Mouse (Mus musculus) lung, embryonic 14.5 days (tissue): ENCODE results near the gene Sphk2. TPM values are rescaled to one million over a fixed set of nuclear protein-coding genes. Genes with fewer than 3 reads are reported as not detected.

ENCODE experiments used
- ATAC-seq: fragments of 200-750 bp; cut with Nextera tagmentation; 2 replicates; pipeline ENCODE4 v1.8.0; 2017; ENCODE audit warnings: mild to moderate bottlenecking, moderate TSS enrichment, moderate library complexity; ENCODE audit not compliant: insufficient read depth
- DNase-seq: peaks from one replicate; pipeline ENCODE4 v3.0.0-alpha.2; 2015
- H3K27ac ChIP-seq: fragments of 300-500 bp; sonication (generic); 2 replicates; pipeline ENCODE4 v1.5.1; 2014; ENCODE audit warnings: low read depth, mild to moderate bottlenecking, moderate library complexity
- H3K27me3 ChIP-seq: fragments of 300-500 bp; sonication (generic); 2 replicates; pipeline ENCODE4 v1.6.1; 2014; ENCODE audit warnings: low read length, control low read depth; ENCODE audit not compliant: insufficient read depth
- H3K36me3 ChIP-seq: fragments of 300-500 bp; sonication (generic); 2 replicates; pipeline ENCODE4 v1.6.1; 2014; ENCODE audit warnings: control low read depth; ENCODE audit not compliant: insufficient read depth
- H3K4me1 ChIP-seq: fragments of 300-500 bp; sonication (generic); 2 replicates; pipeline ENCODE4 v1.6.1; 2014; ENCODE audit warnings: antibody characterized with exemption, control low read depth; ENCODE audit not compliant: insufficient read depth
- H3K4me2 ChIP-seq: fragments of 300-500 bp; sonication (generic); 2 replicates; pipeline ENCODE4 v1.6.1; 2014; ENCODE audit warnings: mild to moderate bottlenecking
- H3K4me3 ChIP-seq: fragments of 300-500 bp; sonication (generic); 2 replicates; pipeline ENCODE4 v1.5.1; 2014; ENCODE audit warnings: low read depth, low read length
- H3K9ac ChIP-seq: fragments of 300-500 bp; sonication (generic); 2 replicates; pipeline ENCODE4 v1.6.1; 2014
- H3K9me3 ChIP-seq: fragments of 300-500 bp; sonication (generic); 2 replicates; pipeline ENCODE4 v1.6.1; 2016; ENCODE audit warnings: low read depth, low read length, control low read depth
- CTCF ChIP-seq: IDR thresholded peaks from 2 replicates; pipeline ENCODE4 v1.5.1; 2016; ENCODE audit warnings: antibody characterized with exemption, low read depth
- WGBS: fragments of 180-500 bp; shearing (Covaris S2); extraction: QIAGEN DNeasy Blood & Tissue Kit; methylation state at CpG from one replicate; pipeline ENCODE4 v1.1.7; 2014; 5-methylcytosine and 5-hydroxymethylcytosine counted together
- polyA plus RNA-seq: library from polyadenylated mRNA; unstranded; fragments of >200 nt; fragmentation: Nextera tagmentation; extraction: Ambion mirVana; gene quantifications from 2 replicates; pipeline ENCODE4 v1.2.1, GENCODE M21; 2014

Sphk2 gene
- polyA plus RNA-seq, 1 experiment from 2014 or later = 23.8 TPM

DNA sequence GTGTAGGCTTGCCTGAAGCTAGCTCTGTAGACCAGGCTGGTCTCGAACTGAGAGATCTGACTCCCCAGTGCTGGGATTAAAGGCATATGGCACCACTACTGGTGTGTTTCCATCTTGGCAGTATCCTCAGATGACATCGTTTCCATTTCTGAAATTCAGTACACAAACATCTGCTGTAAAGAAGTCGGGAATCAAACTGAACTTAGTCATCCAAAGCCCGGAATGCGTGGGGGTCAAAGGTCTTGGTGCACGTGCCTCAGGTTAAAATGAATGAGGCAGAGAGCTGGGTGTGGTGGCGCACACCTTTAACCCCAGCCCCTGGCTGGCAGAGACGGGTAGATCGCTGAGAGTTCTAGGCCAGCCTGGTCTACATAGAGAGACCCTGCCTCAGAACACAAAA, 32.4 kb upstream of the Sphk2 start:
- no peak for DNase-seq
- Histone ChIP-seq H3K27ac (no peak overlapping the region), H3K36me3 (no peaks in the 10 kb centered on the region), H3K9me3 (no peaks in the 10 kb centered on the region), H3K4me3 (no peak overlapping the region), H3K9ac (no peak overlapping the region), H3K27me3 (no peaks in the 10 kb centered on the region), H3K4me1 (no peaks in the 10 kb centered on the region), H3K4me2 (no peak overlapping the region)
- WGBS = 63% methylated on average over 9 of the region's 9 CpGs
- no peak for TF ChIP-seq CTCF
- ATAC-seq = no peak

DNA sequence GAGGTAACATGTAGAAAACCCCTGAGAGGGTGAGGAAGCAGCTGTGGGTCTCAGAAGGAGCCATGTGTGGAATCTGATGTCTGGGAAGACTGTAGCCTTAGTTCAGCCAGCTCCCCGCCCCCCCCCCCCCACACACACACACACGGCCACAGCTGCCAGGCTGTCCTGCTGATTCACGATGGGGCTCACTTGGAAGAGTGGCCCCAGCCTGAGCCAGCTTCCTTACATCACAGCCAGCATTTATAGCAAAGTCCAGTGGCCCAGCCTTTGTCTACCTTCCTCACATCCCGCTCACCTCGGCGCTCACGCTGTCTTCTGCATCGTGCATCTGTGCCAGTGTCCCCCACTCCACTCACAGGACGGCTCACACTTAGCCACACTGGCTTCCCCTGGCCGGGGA, 31.6 kb upstream of the Sphk2 start:
- H3K9me3 ChIP-seq = no peaks in the 10 kb centered on the region
- 25% methylated on average over 9 of the region's 10 CpGs for WGBS
- no peaks in the 10 kb centered on the region for H3K4me1 ChIP-seq
- H3K27ac ChIP-seq = no peak overlapping the region
- no peak overlapping the region for H3K4me3 ChIP-seq
- ATAC-seq = no peak
- no peak overlapping the region for H3K4me2 ChIP-seq
- H3K9ac ChIP-seq = no peak overlapping the region
- TF ChIP-seq CTCF = no peak
- H3K27me3 ChIP-seq = no peaks in the 10 kb centered on the region
- no peak for DNase-seq
- H3K36me3 ChIP-seq = no peaks in the 10 kb centered on the region

DNA sequence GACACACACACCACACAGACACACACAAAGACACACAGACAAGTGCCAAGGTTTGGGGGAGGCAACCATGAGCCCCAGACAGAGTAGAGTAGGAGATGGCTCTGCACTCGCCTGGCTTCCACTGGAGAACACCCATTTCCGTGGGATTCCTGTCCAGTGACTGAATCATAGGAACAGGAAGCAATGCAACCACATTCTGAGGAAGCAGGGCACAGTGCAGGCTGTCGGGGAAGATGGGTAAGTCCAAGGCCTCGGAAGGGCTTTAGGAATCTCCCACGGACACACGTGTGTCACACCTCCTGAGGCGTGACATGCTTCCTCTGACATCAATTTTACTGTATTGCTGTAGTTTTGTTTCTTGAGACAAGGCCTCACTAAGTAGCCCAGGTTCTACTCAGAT, 30.3 kb upstream of the Sphk2 start:
- no peak for TF ChIP-seq CTCF
- 59% methylated on average over 7 of the region's 7 CpGs for WGBS
- no peak for ATAC-seq

DNA sequence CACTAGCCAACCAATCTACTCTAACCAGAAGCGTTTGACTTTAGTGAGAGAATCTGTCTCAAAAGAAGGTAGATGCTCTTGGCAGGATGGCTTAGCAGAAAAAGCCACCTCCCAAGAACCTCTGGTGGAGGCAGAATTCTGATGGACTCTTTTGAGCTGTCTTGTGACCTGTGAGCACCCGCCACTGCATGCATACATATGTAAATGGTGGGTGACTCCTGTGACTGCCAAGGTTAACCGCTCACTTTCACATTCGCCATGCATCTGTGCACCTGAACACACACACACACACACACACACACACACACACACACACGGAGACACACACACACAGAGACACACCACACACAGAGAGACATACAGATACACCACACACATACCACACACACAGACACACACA, 29.6 kb upstream of the Sphk2 start:
- H3K9me3 ChIP-seq = no peaks in the 10 kb centered on the region
- TF ChIP-seq CTCF = no peak
- WGBS = 92% methylated on average over 5 of the region's 5 CpGs
- H3K4me2 ChIP-seq = no peak overlapping the region
- no peaks in the 10 kb centered on the region for H3K27me3 ChIP-seq
- H3K4me1 ChIP-seq = no peaks in the 10 kb centered on the region
- no peak overlapping the region for H3K9ac ChIP-seq
- no peak overlapping the region for H3K4me3 ChIP-seq
- H3K36me3 ChIP-seq = no peaks in the 10 kb centered on the region
- no peak for DNase-seq
- ATAC-seq = no peak
- H3K27ac ChIP-seq = no peak overlapping the region

More for the DNA sequence above, 30.3 kb upstream of the Sphk2 start:
- H3K4me2 ChIP-seq = no peak overlapping the region
- no peak overlapping the region for H3K4me3 ChIP-seq
- no peak overlapping the region for H3K9ac ChIP-seq
- DNase-seq = no peak
- H3K27ac ChIP-seq = no peak overlapping the region
- no peaks in the 10 kb centered on the region for H3K9me3 ChIP-seq
- H3K4me1 ChIP-seq = no peaks in the 10 kb centered on the region
- no peaks in the 10 kb centered on the region for H3K27me3 ChIP-seq
- H3K36me3 ChIP-seq = no peaks in the 10 kb centered on the region

DNA sequence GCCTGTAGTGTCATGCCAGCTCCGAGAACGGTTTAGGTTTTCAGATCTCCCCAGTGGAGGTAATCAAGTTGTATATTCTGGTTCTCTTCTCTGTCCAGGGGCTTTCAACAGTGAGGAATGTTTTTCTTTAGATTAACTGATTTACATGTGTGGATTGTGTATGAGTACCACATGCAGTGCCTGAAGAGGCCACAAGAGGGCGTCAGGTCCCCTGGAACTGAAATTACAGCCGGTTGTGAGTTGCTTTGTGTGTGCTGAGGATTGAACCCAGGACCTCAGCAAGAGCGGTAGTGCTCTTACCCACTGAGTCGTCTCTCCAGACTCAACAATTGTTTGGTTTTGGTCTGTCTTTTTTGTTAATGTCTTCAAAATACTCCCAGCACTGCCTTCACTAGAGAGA, 28.7 kb upstream of the Sphk2 start:
- Histone ChIP-seq H3K9ac (no peak overlapping the region), H3K36me3 (no peaks in the 10 kb centered on the region), H3K27me3 (no peaks in the 10 kb centered on the region), H3K4me2 (no peak overlapping the region), H3K4me3 (no peak overlapping the region), H3K27ac (no peak overlapping the region), H3K9me3 (no peaks in the 10 kb centered on the region), H3K4me1 (no peaks in the 10 kb centered on the region)
- TF ChIP-seq CTCF = peak; percentile 68
- ATAC-seq = no peak
- WGBS = 63% methylated on average over 6 of the region's 6 CpGs
- no peak for DNase-seq

DNA sequence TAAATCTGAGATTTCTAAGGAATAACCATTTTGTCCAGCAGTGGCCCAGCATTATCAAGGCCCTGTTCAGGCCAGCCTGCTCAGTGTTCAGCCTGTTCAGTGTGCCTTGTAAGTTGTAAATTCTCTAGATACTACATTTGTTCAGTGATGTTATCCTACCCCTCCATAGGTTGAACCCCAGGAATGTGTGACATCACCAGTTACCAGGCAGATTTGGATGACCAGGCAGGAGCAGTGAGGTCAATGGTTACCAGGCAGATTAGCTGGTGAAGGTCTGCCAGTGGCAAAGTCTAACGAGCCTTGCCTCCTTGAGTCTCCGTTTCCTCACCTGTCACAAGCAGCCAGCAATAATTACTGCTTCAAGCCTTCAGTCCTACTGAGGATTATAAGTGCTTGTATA, 26.6 kb upstream of the Sphk2 start:
- Histone ChIP-seq H3K36me3 (no peaks in the 10 kb centered on the region), H3K27ac (no peak overlapping the region), H3K4me2 (no peak overlapping the region), H3K9me3 (no peaks in the 10 kb centered on the region), H3K4me1 (no peaks in the 10 kb centered on the region), H3K9ac (no peak overlapping the region), H3K4me3 (no peak overlapping the region), H3K27me3 (no peaks in the 10 kb centered on the region)
- peak; percentile 26; the same call in 1 of the 2 replicates for ATAC-seq
- no peak for TF ChIP-seq CTCF
- DNase-seq = peak; percentile 85
- 33% methylated on average over 2 of the region's 2 CpGs for WGBS

DNA sequence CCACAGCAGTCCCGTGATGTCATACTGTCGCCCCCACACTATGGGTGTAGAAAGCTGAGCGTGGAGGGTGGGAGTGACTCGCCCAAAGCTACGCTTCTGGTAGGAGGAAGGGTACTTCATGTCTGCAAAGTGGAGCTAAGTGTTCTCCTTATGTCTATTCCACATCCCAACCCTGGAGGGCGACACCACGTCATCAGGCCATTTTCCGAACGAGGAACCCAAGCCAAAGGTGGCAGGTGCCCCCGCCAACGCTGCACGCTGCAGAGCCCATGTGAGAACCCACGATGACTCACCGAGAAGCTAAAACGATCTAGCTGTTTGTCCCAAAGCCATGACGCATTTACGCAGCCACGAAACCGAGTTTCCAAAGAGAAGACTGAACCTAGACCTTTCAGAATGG, 24.5 kb upstream of the Sphk2 start:
- Histone ChIP-seq H3K9me3 (no peaks in the 10 kb centered on the region), H3K27ac (no peak overlapping the region), H3K4me3 (peak overlapping the region; percentile 28), H3K36me3 (no peaks in the 10 kb centered on the region), H3K9ac (no peak overlapping the region), H3K4me1 (no peaks in the 10 kb centered on the region), H3K27me3 (no peaks in the 10 kb centered on the region), H3K4me2 (peak overlapping the region; percentile 55)
- 29% methylated on average over 19 of the region's 19 CpGs for WGBS
- ATAC-seq (no peak), DNase-seq (no peak)
- peak; percentile 49 for TF ChIP-seq CTCF

DNA sequence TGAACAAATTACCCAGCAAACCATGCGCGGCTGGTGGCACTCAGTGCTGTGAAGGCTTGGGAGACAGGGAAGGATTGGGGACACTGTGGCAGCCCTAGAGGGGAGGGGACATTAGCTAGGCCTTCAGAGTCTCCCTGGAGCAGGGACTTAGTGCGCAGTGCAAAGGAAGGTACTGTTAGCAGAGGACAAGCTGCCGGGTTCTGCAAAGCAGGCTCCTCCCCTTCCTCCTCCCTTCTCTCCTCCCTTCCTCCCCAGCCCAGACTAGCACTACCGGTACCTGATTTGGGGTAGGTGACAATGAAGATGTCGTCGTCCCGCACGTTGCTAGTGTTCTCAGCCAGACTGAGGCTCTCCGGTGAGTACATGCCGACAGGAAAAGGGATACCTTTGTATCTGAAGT, 24.0 kb upstream of the Sphk2 start:
- no peak overlapping the region for H3K27ac ChIP-seq
- H3K4me2 ChIP-seq = peak overlapping the region; percentile 55
- 32% methylated on average over 11 of the region's 11 CpGs for WGBS
- H3K4me1 ChIP-seq = no peaks in the 10 kb centered on the region
- DNase-seq = no peak
- no peaks in the 10 kb centered on the region for H3K36me3 ChIP-seq
- peak overlapping the region; percentile 28 for H3K4me3 ChIP-seq
- H3K27me3 ChIP-seq = no peaks in the 10 kb centered on the region
- no peak for TF ChIP-seq CTCF
- no peak for ATAC-seq
- no peaks in the 10 kb centered on the region for H3K9me3 ChIP-seq
- H3K9ac ChIP-seq = 0 out of 2 replicates have a peak overlapping the region, but pooled peaks have one; percentile 14
